Mouse (Mus musculus) CD8-positive naive resting alpha-beta T cell, adult 2 months (primary cell): ENCODE results near the gene Gm21985.
"Not testable (repeated sequence)": the region's sequence is repeated elsewhere in the genome, so short reads cannot be mapped to it uniquely, and the experiment has no call there.

Experiments
- DNase-seq, 2 experiments: peaks; one replicate each; pipeline ENCODE4 v3.0.0; 2022; ENCODE audit warnings: low read depth in 2 of 2, low spot score in 2 of 2

The Gm21985 gene

GRCm38 (mm10) chr2:112264364-112264763, 1.8 kb upstream of the Gm21985 start:
- no peak for DNase-seq

GRCm38 (mm10) chr2:112265448-112266241, 469 bp upstream of the Gm21985 start, which contains the start of gene Slc12a6:
Slc12a6 (plus strand) TSS chr2:112265825.
- peak; percentile 84 to 85 for DNase-seq

- DNase-seq, result no peak
These were observed 666 bp downstream of the Gm21985 start for GRCm38 (mm10) chr2:112266780-112267179.

- no peak for DNase-seq
These were observed 1.6 kb downstream of the Gm21985 start for GRCm38 (mm10) chr2:112267547-112268269.

GRCm38 (mm10) chr2:112270011-112270410, 3.9 kb downstream of the Gm21985 start:
- DNase-seq, result no peak

- DNase-seq, result no peak
These were observed 6.8 kb downstream of the Gm21985 start for GRCm38 (mm10) chr2:112272909-112273308.

- DNase-seq, result no peak
These were observed 7.4 kb downstream of the Gm21985 start for GRCm38 (mm10) chr2:112273474-112273873.

- no peak for DNase-seq
These were observed 10.8 kb downstream of the Gm21985 start for GRCm38 (mm10) chr2:112276870-112277269.

GRCm38 (mm10) chr2:112282846-112283245, 16.7 kb downstream of the Gm21985 start:
- DNase-seq, result no peak

- DNase-seq, result no peak
These were observed 18.4 kb downstream of the Gm21985 start for GRCm38 (mm10) chr2:112284363-112285030.

GRCm38 (mm10) chr2:112285031-112285390, 18.9 kb downstream of the Gm21985 start:
- no peak for DNase-seq

GRCm38 (mm10) chr2:112286062-112286461, 19.9 kb downstream of the Gm21985 start:
- not testable (repeated sequence) for DNase-seq

GRCm38 (mm10) chr2:112287059-112287458, 20.9 kb downstream of the Gm21985 start:
- DNase-seq, result no peak

GRCm38 (mm10) chr2:112289507-112289906, 23.4 kb downstream of the Gm21985 start:
- no peak for DNase-seq

- no peak for DNase-seq
These were observed 26.7 kb downstream of the Gm21985 start for GRCm38 (mm10) chr2:112292823-112293222.

- no peak for DNase-seq
These were observed 30.1 kb downstream of the Gm21985 start for GRCm38 (mm10) chr2:112296211-112296610.

- no peak for DNase-seq
These were observed 32.1 kb downstream of the Gm21985 start for GRCm38 (mm10) chr2:112298221-112298620.

GRCm38 (mm10) chr2:112308671-112309070, 42.6 kb downstream of the Gm21985 start:
- DNase-seq, result no peak

- no peak for DNase-seq
These were observed 43.1 kb downstream of the Gm21985 start for GRCm38 (mm10) chr2:112309161-112309600.

GRCm38 (mm10) chr2:112315638-112316037, 49.5 kb downstream of the Gm21985 start:
- DNase-seq, result no peak

GRCm38 (mm10) chr2:112318227-112318626, 52.1 kb downstream of the Gm21985 start:
- no peak for DNase-seq

- no peak for DNase-seq
These were observed 52.8 kb downstream of the Gm21985 start for GRCm38 (mm10) chr2:112318905-112319304.
